Mouse (Mus musculus) midbrain, embryonic 12.5 days (tissue): Measurements from ENCODE around the gene Pld4. TPM values are rescaled to one million over a fixed set of nuclear protein-coding genes. Genes with fewer than 3 reads are reported as not detected.
"Not testable (repeated sequence)": the region's sequence is repeated elsewhere in the genome, so short reads cannot be mapped to it uniquely, and the experiment has no call there.

Experiments used
- ATAC-seq: fragments of 200-750 bp; cut with Nextera tagmentation; 2 replicates; pipeline ENCODE4 v1.8.0; 2017; ENCODE audit warnings: low read depth, moderate TSS enrichment, moderate library complexity; ENCODE audit not compliant: low FRiP score
- H3K27ac ChIP-seq: fragments of 300-500 bp; sonication (generic); replicated peaks from 2 replicates; pipeline ENCODE4 v1.5.1; 2016; ENCODE audit warnings: mild to moderate bottlenecking
- H3K27me3 ChIP-seq: fragments of 300-500 bp; sonication (generic); 2 replicates; pipeline ENCODE4 v1.6.1; 2016; ENCODE audit warnings: mild to moderate bottlenecking
- H3K36me3 ChIP-seq: fragments of 300-500 bp; sonication (generic); 2 replicates; pipeline ENCODE4 v1.6.1; 2016
- H3K4me1 ChIP-seq: fragments of 300-500 bp; sonication (generic); 2 replicates; pipeline ENCODE4 v1.6.1; 2016
- H3K4me2 ChIP-seq: fragments of 300-500 bp; sonication (generic); replicated peaks from 2 replicates; pipeline ENCODE4 v1.6.1; 2016; ENCODE audit warnings: mild to moderate bottlenecking, moderate library complexity
- H3K4me3 ChIP-seq: fragments of 300-500 bp; sonication (generic); 2 replicates; pipeline ENCODE4 v1.5.1; 2016; ENCODE audit warnings: mild to moderate bottlenecking
- H3K9ac ChIP-seq: fragments of 300-500 bp; sonication (generic); replicated peaks from 2 replicates; pipeline ENCODE4 v1.6.1; 2016; ENCODE audit warnings: mild to moderate bottlenecking, moderate library complexity
- H3K9me3 ChIP-seq: fragments of 300-500 bp; sonication (generic); 2 replicates; pipeline ENCODE4 v1.6.1; 2016; ENCODE audit warnings: mild to moderate bottlenecking
- WGBS: fragments of 180-500 bp; shearing (Covaris S2); methylation state at CpG from one replicate; pipeline ENCODE4 v1.1.7; 2016; 5-methylcytosine and 5-hydroxymethylcytosine counted together
- microRNA-seq: library from miRNA; unstranded; fragments of <30 nt; microRNA quantifications from one replicate; pipeline ENCODE4, GENCODE M21; 2017
- polyA plus RNA-seq: library from polyadenylated mRNA; unstranded; fragments of >200 nt; fragmentation: Nextera tagmentation; extraction: Ambion mirVana; gene quantifications from 2 replicates; pipeline ENCODE4 v1.2.1, GENCODE M21; 2016

The Pld4 gene
- polyA plus RNA-seq, 1 experiment from 2014 or later: 6.7 TPM

DNA sequence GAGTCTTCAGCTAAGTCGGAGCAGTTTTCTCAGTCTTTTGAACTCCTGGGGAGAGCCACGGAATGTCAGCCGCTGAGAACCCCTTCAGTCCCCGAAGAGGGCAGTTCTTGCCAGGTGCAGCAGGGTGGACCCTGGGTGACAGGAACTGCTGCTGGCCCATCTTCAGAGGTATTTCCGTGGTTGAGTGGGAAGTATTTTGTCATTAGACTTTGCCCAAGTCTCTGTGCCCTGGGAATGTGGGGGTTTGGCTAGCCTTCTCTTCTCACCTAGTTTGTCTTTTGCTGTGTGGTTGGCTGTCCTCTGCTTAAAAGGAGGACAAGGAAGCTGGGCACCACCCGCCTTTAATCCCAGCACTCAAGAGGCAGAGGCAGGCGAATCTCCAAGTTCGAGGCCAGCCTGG is 49.2 kb downstream of the Pld4 start:
- H3K4me3 ChIP-seq: peak overlapping the region; percentile 70
- 27% methylated on average over 8 of the region's 8 CpGs for WGBS
- H3K4me2 ChIP-seq: peak overlapping the region; percentile 99
- peak overlapping the region; percentile 71 for H3K9ac ChIP-seq
- ATAC-seq: no peak
- peaks cover 28% of the 10 kb centered on the region for H3K27me3 ChIP-seq
- H3K36me3 ChIP-seq: peaks cover 36% of the 10 kb centered on the region
- H3K4me1 ChIP-seq: peaks cover 21% of the 10 kb centered on the region
- H3K9me3 ChIP-seq: no peaks in the 10 kb centered on the region
- H3K27ac ChIP-seq: no peak overlapping the region

DNA sequence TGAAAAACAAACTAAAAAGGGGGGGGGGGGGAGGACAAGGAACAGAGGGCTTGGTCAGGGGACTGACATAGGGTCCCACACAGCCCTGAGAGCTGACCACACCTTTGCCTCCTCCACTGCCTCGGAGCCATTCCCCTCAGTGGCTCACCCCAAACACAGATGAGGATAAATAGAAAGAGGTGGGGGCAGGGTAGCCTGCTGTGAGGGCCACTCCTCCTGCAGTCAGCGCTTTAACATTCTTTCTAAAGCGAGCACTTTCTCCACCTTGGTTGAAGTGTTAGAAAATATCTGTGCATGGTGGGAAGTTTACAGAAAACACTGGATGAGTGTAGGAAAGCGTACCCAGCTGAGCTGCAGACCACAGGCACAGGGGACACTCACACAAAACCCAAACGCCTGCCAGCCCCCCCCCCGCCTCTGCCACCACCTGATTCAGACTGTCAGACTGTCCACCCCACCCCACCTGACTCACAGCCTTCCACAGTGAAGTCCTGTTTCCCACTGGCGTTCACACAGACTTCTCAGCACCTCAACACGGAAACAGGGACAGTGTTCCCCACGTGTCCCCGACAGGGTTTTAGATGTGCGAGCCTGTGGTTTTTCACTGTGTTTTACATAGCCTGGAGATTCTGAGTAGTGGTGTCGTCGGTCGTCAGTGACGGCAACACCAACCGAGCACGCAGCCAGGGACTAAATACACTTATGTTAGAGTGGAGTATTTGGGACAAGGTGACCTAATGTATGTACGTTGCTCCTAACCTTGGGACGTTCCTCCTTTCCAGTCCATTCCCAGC is 49.8 kb downstream of the Pld4 start:
- Histone ChIP-seq H3K36me3 (peaks cover 43% of the 10 kb centered on the region), H3K4me2 (peak overlapping the region; percentile 99), H3K27ac (no peak overlapping the region), H3K9ac (0 out of 2 replicates have a peak overlapping the region, but pooled peaks have one; percentile 71), H3K27me3 (peaks cover 23% of the 10 kb centered on the region; the same call in 1 of the 2 replicates), H3K4me1 (peaks cover 21% of the 10 kb centered on the region), H3K9me3 (no peaks in the 10 kb centered on the region), H3K4me3 (peak overlapping the region; percentile 70; the same call in 1 of the 2 replicates)
- ATAC-seq: no peak
- 69% methylated on average over 19 of the region's 19 CpGs for WGBS

DNA sequence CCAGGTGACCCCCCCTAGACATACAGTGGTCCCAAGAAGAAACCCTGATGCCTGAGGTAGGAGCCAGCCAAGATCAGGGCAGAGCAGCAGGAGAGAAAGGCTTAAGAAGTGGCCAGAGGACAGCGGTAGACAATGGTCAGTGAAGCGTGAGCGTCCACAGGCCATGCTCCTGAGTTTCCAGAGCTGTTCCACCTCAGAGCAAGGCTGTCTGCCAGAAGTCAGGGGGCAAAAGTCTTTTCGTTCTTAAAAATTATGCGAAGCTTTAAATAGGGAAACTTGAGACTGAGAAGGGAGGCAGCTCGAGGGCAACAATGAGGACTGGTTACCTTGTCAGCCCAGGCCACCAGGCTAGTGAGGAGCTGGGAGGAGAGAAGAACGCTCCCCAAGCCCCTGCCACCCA is 52.9 kb downstream of the Pld4 start:
- 86% methylated on average over 7 of the region's 7 CpGs for WGBS
- H3K36me3 ChIP-seq: peaks cover 69% of the 10 kb centered on the region
- no peak overlapping the region for H3K27ac ChIP-seq
- no peak overlapping the region for H3K4me2 ChIP-seq
- no peak overlapping the region for H3K9ac ChIP-seq
- peaks cover 7% of the 10 kb centered on the region; the same call in 1 of the 2 replicates for H3K27me3 ChIP-seq
- peaks cover 15% of the 10 kb centered on the region for H3K4me1 ChIP-seq
- H3K4me3 ChIP-seq: no peak overlapping the region
- H3K9me3 ChIP-seq: no peaks in the 10 kb centered on the region
- no peak for ATAC-seq

DNA sequence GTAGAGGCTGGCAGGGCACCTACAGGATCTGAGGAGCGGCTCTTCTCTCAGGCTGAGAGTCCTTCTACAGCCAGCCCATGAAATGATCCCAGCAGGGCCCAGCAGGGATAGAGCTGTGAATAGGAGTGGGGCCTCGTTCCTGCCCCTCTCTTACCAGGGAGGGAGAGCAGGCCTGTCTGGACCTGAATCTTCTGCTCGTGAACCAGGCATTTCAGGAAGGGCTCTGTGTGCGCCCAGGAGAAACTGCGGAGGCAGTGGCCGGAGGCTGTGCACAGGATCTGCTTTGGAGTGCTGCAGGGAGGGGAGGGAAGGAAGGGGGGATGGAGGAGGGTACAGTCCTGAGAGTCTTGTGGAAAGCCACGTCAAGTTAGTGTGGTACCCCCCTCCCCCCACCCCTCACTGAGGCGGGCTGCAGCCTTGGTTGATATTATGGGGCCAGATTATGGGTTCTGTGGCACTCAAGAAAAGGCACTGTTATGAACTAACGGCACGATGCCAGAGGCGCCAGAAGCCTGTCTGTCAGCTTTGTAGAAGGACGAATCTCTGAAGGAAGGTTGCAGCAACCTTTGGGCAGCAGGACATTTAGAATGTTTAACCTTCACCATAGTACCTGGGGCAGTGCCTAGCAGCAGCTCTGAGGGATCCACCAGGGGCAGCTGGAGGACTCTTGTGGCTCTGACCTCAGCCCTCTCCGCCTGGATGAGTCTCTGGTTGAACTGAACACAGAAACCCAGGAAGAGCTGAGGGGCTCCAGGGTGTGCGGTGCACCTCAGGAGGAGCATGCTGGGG is 54.4 kb downstream of the Pld4 start:
- no peak for ATAC-seq
- Histone ChIP-seq H3K36me3 (peaks cover 84% of the 10 kb centered on the region), H3K4me2 (no peak overlapping the region), H3K27me3 (peaks cover 7% of the 10 kb centered on the region; the same call in 1 of the 2 replicates), H3K4me1 (peaks cover 3% of the 10 kb centered on the region), H3K4me3 (no peak overlapping the region), H3K9me3 (no peaks in the 10 kb centered on the region), H3K9ac (no peak overlapping the region), H3K27ac (no peak overlapping the region)
- WGBS: 78% methylated on average over 14 of the region's 14 CpGs

DNA sequence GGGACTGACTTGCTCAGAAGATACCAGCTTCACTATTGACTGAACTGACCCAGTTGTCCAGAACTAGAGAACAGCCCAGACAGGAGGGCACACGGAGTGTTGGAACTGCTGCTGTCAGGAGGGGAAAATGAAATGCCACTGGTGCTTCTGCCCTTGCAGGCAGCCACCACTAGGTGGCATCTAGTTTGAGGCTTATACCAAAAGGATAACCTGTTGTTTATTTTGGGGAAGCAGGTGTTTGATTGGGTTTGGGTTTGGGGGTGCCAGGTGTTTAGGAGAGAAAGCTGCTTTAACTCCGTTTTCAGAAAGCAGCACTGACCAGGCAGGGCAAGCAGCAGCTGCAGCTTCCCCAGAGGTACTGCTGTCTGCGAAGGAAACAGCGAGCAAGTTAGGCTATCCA is 55.8 kb downstream of the Pld4 start:
- Histone ChIP-seq H3K4me3 (no peak overlapping the region), H3K27ac (no peak overlapping the region), H3K9me3 (no peaks in the 10 kb centered on the region), H3K36me3 (peaks cover 93% of the 10 kb centered on the region), H3K4me1 (no peaks in the 10 kb centered on the region), H3K9ac (no peak overlapping the region), H3K4me2 (no peak overlapping the region), H3K27me3 (no peaks in the 10 kb centered on the region)
- WGBS: 65% methylated on average over 4 of the region's 4 CpGs
- ATAC-seq: no peak

DNA sequence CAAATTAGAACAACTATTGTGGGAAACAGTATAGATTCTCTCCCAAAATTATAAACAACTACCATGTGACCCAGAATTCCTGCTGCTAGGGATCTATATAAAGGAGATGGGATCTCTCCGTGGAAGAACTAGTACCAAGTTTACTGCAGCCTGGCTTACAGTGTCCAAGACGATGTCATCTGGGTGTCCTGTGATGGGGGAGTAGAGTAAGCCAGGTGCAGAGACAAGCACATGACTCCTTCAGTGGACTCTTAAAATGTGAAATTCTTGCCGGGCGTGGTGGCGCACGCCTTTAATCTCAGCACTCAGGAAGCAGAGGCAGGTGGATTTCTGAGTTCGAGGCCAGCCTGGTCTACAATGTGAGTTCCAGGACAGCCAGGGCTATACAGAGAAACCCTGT is 56.4 kb downstream of the Pld4 start:
- not testable (repeated sequence) for H3K4me2 ChIP-seq, ATAC-seq, H3K9me3 ChIP-seq, H3K27ac ChIP-seq, H3K9ac ChIP-seq, H3K27me3 ChIP-seq, H3K4me3 ChIP-seq, H3K4me1 ChIP-seq
- peaks cover 93% of the 10 kb centered on the region for H3K36me3 ChIP-seq
- 84% methylated on average over 7 of the region's 7 CpGs for WGBS

Small RNA genes within 50 kb of the gene (microRNA-seq; reads per million reads assigned to microRNA genes)
- 0.70 reads per million for gene Mir6940

Other genes with a start within 250 kb of the Pld4 start
- 9.7 and 12.0 TPM in 2 replicates for gene Tmem179, start 243.9 kb upstream of the Pld4 start, polyA plus RNA-seq
- 1.2 and 1.3 TPM in 2 replicates for gene Inf2, start 171.9 kb upstream of the Pld4 start, polyA plus RNA-seq
- gene Adssl1, start 140.6 kb upstream of the Pld4 start, polyA plus RNA-seq: 1.5 and 1.9 TPM in 2 replicates
- 133 and 150 TPM in 2 replicates for gene Siva1, start 116.0 kb upstream of the Pld4 start, polyA plus RNA-seq
- 74.7 and 80.0 TPM in 2 replicates for gene Akt1, start 85.8 kb upstream of the Pld4 start, polyA plus RNA-seq
- 5.2 and 7.3 TPM in 2 replicates for gene Zbtb42, start 81.8 kb upstream of the Pld4 start, polyA plus RNA-seq
- 15.0 and 16.8 TPM in 2 replicates for gene Cep170b, start 40.2 kb upstream of the Pld4 start, polyA plus RNA-seq
- gene Ahnak2, start 42.0 kb downstream of the Pld4 start, polyA plus RNA-seq: 0.25 and 0.37 TPM in 2 replicates
- gene Clba1, start 48.3 kb downstream of the Pld4 start, polyA plus RNA-seq: 16.7 and 18.5 TPM in 2 replicates
- gene Cdca4, start 68.8 kb downstream of the Pld4 start, polyA plus RNA-seq: 124 and 132 TPM in 2 replicates
- not detected in 2 replicates for gene Gpr132, start 107.6 kb downstream of the Pld4 start, polyA plus RNA-seq
- 5.8 and 7.5 TPM in 2 replicates for gene Jag2, start 169.1 kb downstream of the Pld4 start, polyA plus RNA-seq
- 52.9 and 56.6 TPM in 2 replicates for gene Nudt14, start 181.5 kb downstream of the Pld4 start, polyA plus RNA-seq
- 26.8 and 28.6 TPM in 2 replicates for gene Btbd6, start 215.8 kb downstream of the Pld4 start, polyA plus RNA-seq
- 75.9 and 76.2 TPM in 2 replicates for gene Brf1, start 240.0 kb downstream of the Pld4 start, polyA plus RNA-seq